Mouse (Mus musculus): ENCODE measurements at regions not wholly inside any gene's neighbourhood (a gene's known extent, or its start where the extent isn't known, plus 50 kb on each side); places are given as distances from the start of the nearest gene placed in this dataset. TPM values are rescaled to one million over a fixed set of nuclear protein-coding genes. Genes with fewer than 3 reads are reported as not detected.
A peak's percentile ranks its signal among the peaks of the same experiment; 100 is the strongest.

- no peak overlapping the region for H3K9ac ChIP-seq (replicated peaks; ENCODE audit: low read depth)
- 19% methylated on average over 6 of the region's 6 CpGs for WGBS
- no peak overlapping the region for H3K4me2 ChIP-seq (replicated peaks; ENCODE audit: low read depth, low read length)
- H3K4me1 ChIP-seq (ENCODE audit: insufficient read depth, low read depth, low read length) = no peaks in the 10 kb centered on the region
- H3K9me3 ChIP-seq (ENCODE audit: low read length) = no peaks in the 10 kb centered on the region
- H3K4me3 ChIP-seq (ENCODE audit: low read depth, low read length) = no peak overlapping the region
- TF ChIP-seq EP300 (IDR thresholded peaks at IDR 0.05) = no peak
- no peak for TF ChIP-seq CTCF (IDR thresholded peaks at IDR 0.05)
- H3K36me3 ChIP-seq (ENCODE audit: insufficient read depth, low read length) = no peaks in the 10 kb centered on the region
- H3K27me3 ChIP-seq (replicated peaks; ENCODE audit: insufficient read depth, low read length) = no peaks in the 10 kb centered on the region
- ATAC-seq (no peak), DNase-seq (ENCODE audit: low spot score) (peak; percentile 10)
- no peak overlapping the region for H3K27ac ChIP-seq (ENCODE audit: low read length)
Measured at GRCm38 (mm10) chr2:94524536-94524935, 86.6 kb upstream of the Api5 start.

- H3K4me3 ChIP-seq (ENCODE audit: low read depth, low read length) = no peak overlapping the region
- no peak overlapping the region for H3K4me2 ChIP-seq (replicated peaks; ENCODE audit: low read depth, low read length)
- ATAC-seq (no peak), DNase-seq (ENCODE audit: low spot score) (no peak)
- no peaks in the 10 kb centered on the region for H3K27me3 ChIP-seq (replicated peaks; ENCODE audit: insufficient read depth, low read length)
- WGBS = 38% methylated on average over 1 of the region's 1 CpGs
- no peak overlapping the region for H3K9ac ChIP-seq (replicated peaks; ENCODE audit: low read depth)
- TF ChIP-seq CTCF (IDR thresholded peaks at IDR 0.05) = no peak
- TF ChIP-seq EP300 (IDR thresholded peaks at IDR 0.05) = no peak
- no peaks in the 10 kb centered on the region for H3K36me3 ChIP-seq (ENCODE audit: insufficient read depth, low read length)
- no peak overlapping the region for H3K27ac ChIP-seq (ENCODE audit: low read length)
- no peaks in the 10 kb centered on the region for H3K4me1 ChIP-seq (ENCODE audit: insufficient read depth, low read depth, low read length)
- H3K9me3 ChIP-seq (ENCODE audit: low read length) = no peaks in the 10 kb centered on the region
Measured at GRCm38 (mm10) chr2:94516866-94517265, 78.9 kb upstream of the Api5 start.

- Histone ChIP-seq H3K4me2 (replicated peaks; ENCODE audit: low read depth, low read length) (no peak overlapping the region), H3K9ac (replicated peaks; ENCODE audit: low read depth) (no peak overlapping the region), H3K27me3 (replicated peaks; ENCODE audit: insufficient read depth, low read length) (no peaks in the 10 kb centered on the region), H3K4me3 (ENCODE audit: low read depth, low read length) (no peak overlapping the region), H3K27ac (ENCODE audit: low read length) (no peak overlapping the region), H3K4me1 (ENCODE audit: insufficient read depth, low read depth, low read length) (no peaks in the 10 kb centered on the region), H3K9me3 (ENCODE audit: low read length) (no peaks in the 10 kb centered on the region), H3K36me3 (ENCODE audit: insufficient read depth, low read length) (no peaks in the 10 kb centered on the region)
- WGBS = 44% methylated on average over 3 of the region's 3 CpGs
- TF ChIP-seq EP300 (IDR thresholded peaks at IDR 0.05) (no peak), CTCF (IDR thresholded peaks at IDR 0.05) (no peak)
- no peak for ATAC-seq
- no peak for DNase-seq (ENCODE audit: low spot score)
Measured at GRCm38 (mm10) chr2:94512027-94512426, 74.1 kb upstream of the Api5 start.

GRCm38 (mm10) chr2:94500649-94501048 lies 62.7 kb upstream of the Api5 start:
- Histone ChIP-seq H3K9me3 (ENCODE audit: low read length) (no peaks in the 10 kb centered on the region), H3K27me3 (replicated peaks; ENCODE audit: insufficient read depth, low read length) (no peaks in the 10 kb centered on the region), H3K4me1 (ENCODE audit: insufficient read depth, low read depth, low read length) (no peaks in the 10 kb centered on the region), H3K9ac (replicated peaks; ENCODE audit: low read depth) (no peak overlapping the region), H3K4me2 (replicated peaks; ENCODE audit: low read depth, low read length) (no peak overlapping the region), H3K36me3 (ENCODE audit: insufficient read depth, low read length) (no peaks in the 10 kb centered on the region), H3K27ac (ENCODE audit: low read length) (no peak overlapping the region), H3K4me3 (ENCODE audit: low read depth, low read length) (no peak overlapping the region)
- WGBS = 19% methylated on average over 2 of the region's 2 CpGs
- TF ChIP-seq CTCF (IDR thresholded peaks at IDR 0.05) = no peak
- no peak for TF ChIP-seq EP300 (IDR thresholded peaks at IDR 0.05)
- no peak for ATAC-seq
- no peak for DNase-seq (ENCODE audit: low spot score)

GRCm38 (mm10) chr2:94498516-94498915 lies 60.6 kb upstream of the Api5 start:
- ATAC-seq (no peak), DNase-seq (ENCODE audit: low spot score) (no peak)
- H3K9me3 ChIP-seq (ENCODE audit: low read length) = no peaks in the 10 kb centered on the region
- no peak for TF ChIP-seq CTCF (IDR thresholded peaks at IDR 0.05)
- TF ChIP-seq EP300 (IDR thresholded peaks at IDR 0.05) = no peak
- H3K36me3 ChIP-seq (ENCODE audit: insufficient read depth, low read length) = no peaks in the 10 kb centered on the region
- H3K4me3 ChIP-seq (ENCODE audit: low read depth, low read length) = no peak overlapping the region
- no peak overlapping the region for H3K4me2 ChIP-seq (replicated peaks; ENCODE audit: low read depth, low read length)
- no peaks in the 10 kb centered on the region for H3K27me3 ChIP-seq (replicated peaks; ENCODE audit: insufficient read depth, low read length)
- H3K9ac ChIP-seq (replicated peaks; ENCODE audit: low read depth) = no peak overlapping the region
- no peaks in the 10 kb centered on the region for H3K4me1 ChIP-seq (ENCODE audit: insufficient read depth, low read depth, low read length)
- WGBS = 57% methylated on average over 2 of the region's 2 CpGs
- H3K27ac ChIP-seq (ENCODE audit: low read length) = no peak overlapping the region

Small RNA genes lying in the stretch of these regions (microRNA-seq; reads per million reads assigned to microRNA genes)
- not detected for gene Gm44461
